Mouse (Mus musculus): Measurements from ENCODE around the gene Med12l. TPM values are rescaled to one million over a fixed set of nuclear protein-coding genes. Genes with fewer than 3 reads are reported as not detected.

Gene Med12l
- polyA plus RNA-seq, 1 experiment from 2014 or later = 0.82 TPM

DNA sequence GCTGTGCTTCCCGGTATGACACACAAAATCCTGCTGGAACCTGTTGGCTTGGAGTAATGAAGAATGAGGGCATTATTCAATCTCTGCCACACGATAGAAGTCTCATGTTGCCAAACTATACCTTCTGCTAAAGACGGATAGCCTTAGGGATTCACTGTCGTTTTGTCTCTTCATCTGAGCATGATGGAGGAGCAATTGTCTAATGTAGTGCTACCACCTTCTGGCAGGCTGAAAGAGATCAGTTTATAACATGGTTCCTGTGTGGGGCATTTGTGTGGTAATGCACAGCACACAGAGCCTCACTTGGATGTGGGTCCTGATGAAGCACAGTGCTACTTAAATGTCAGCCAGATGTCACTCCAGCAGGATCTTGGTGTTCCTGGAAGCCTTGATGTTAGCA is 163.6 kb downstream of the Med12l start:
- Histone ChIP-seq H3K4me1 (replicated peaks; ENCODE audit: insufficient read depth, low read length) (no peaks in the 10 kb centered on the region), H3K9ac (ENCODE audit: low read depth, low read length) (no peak overlapping the region), H3K4me2 (ENCODE audit: low read length) (no peak overlapping the region), H3K9me3 (replicated peaks; ENCODE audit: low read length) (no peaks in the 10 kb centered on the region), H3K4me3 (replicated peaks; ENCODE audit: low read depth, low read length) (no peak overlapping the region), H3K27me3 (ENCODE audit: insufficient read depth, low read length) (no peaks in the 10 kb centered on the region), H3K27ac (no peak overlapping the region), H3K36me3 (ENCODE audit: insufficient read depth, low read length) (no peaks in the 10 kb centered on the region)
- DNase-seq (ENCODE audit: low spot score) = no peak
- WGBS = 77% methylated on average over 4 of the region's 4 CpGs
- ATAC-seq (replicated peaks; ENCODE audit: low FRiP score, low read depth) = no peak
- peak; percentile 29; the same call in 1 of the 2 replicates for TF ChIP-seq CTCF (IDR thresholded peaks at IDR 0.05; ENCODE audit: low read depth)

DNA sequence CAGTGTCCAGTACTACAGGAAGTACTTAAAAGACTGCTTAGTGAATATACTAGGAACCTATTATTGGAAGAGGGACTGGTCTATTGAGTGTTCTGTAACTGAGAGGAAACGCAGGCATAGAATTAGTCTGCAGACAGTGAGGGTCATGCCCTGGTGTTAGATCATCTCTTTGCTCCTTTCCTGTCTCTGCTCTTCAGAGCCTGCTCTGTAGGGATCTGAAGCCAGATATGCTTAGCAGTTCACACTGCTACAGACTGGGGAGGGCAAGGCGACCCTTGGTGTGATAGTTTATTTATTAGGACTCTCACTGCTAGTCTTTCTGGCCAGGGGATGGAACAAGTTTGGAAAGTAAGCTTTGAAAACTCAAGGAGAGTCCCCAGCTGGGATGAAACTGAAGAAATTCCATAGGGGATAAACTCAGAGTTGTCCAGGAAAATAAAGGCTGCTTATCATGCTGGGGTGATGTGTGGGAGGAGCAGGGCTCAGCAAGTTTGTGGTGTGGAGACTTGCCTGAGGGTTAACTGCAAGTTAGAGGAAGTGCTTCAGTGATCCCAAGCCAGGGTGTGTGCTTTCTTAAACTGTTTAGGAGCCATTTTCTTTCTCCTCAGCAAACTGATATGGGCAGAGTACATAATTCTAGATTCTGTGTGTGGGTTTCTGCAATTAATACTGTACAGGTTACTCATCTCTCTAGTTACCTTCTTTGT is 164.4 kb downstream of the Med12l start:
- Histone ChIP-seq H3K27ac (peak overlapping the region; percentile 31), H3K4me1 (replicated peaks; ENCODE audit: insufficient read depth, low read length) (no peaks in the 10 kb centered on the region)

DNA sequence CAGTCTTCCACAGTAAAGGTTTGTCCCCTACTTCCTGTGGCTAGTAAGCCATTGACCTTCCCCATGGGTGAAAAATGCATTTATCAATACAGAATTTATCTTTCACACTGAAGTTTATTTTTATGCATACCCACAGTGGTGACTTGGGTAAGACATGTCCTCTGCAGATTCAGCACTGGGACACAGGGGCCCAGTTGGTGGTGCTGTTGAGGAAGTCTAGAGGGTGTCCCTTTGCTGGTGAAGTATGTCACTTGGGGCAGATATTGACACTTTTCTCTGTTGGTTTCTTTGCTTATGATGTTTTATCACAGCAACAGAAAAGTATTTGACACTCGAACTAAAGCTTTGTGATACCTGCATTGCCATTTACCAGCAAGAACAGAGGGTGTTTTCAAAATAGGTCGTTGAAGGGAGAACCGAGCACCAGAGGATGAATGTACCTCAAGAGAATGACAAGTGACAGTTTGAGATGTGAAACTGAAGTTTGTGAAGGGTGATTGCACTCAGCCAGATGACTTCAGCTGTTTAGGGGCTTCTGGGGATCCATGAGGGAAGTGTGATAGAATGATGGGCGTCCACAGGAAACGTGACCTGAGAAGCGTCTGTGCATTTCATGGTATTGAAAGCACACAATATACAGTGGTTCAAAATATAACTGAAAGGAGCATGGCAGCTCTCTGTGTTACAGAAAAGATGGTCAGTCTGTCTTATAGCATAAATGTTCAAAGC is 169.0 kb downstream of the Med12l start:
- H3K9me3 ChIP-seq (replicated peaks; ENCODE audit: low read length) = no peaks in the 10 kb centered on the region
- no peak overlapping the region for H3K4me2 ChIP-seq (ENCODE audit: low read length)
- no peak for DNase-seq (ENCODE audit: low spot score)
- ATAC-seq (replicated peaks; ENCODE audit: low FRiP score, low read depth) = no peak
- no peaks in the 10 kb centered on the region for H3K27me3 ChIP-seq (ENCODE audit: insufficient read depth, low read length)
- H3K27ac ChIP-seq = no peak overlapping the region
- no peaks in the 10 kb centered on the region for H3K36me3 ChIP-seq (ENCODE audit: insufficient read depth, low read length)
- H3K9ac ChIP-seq (ENCODE audit: low read depth, low read length) = no peak overlapping the region
- no peaks in the 10 kb centered on the region for H3K4me1 ChIP-seq (replicated peaks; ENCODE audit: insufficient read depth, low read length)
- 76% methylated on average over 6 of the region's 6 CpGs for WGBS
- no peak for TF ChIP-seq CTCF (IDR thresholded peaks at IDR 0.05; ENCODE audit: low read depth)
- H3K4me3 ChIP-seq (replicated peaks; ENCODE audit: low read depth, low read length) = no peak overlapping the region

More for the DNA sequence above, 164.4 kb downstream of the Med12l start:
- ATAC-seq (replicated peaks; ENCODE audit: low FRiP score, low read depth) = peak; percentile 29; the same call in 1 of the 2 replicates
- H3K4me3 ChIP-seq (replicated peaks; ENCODE audit: low read depth, low read length) = no peak overlapping the region
- 27% methylated on average over 2 of the region's 2 CpGs for WGBS
- TF ChIP-seq CTCF (IDR thresholded peaks at IDR 0.05; ENCODE audit: low read depth) = no peak
- H3K27me3 ChIP-seq (ENCODE audit: insufficient read depth, low read length) = no peaks in the 10 kb centered on the region
- H3K36me3 ChIP-seq (ENCODE audit: insufficient read depth, low read length) = no peaks in the 10 kb centered on the region
- no peak overlapping the region for H3K4me2 ChIP-seq (ENCODE audit: low read length)
- H3K9ac ChIP-seq (ENCODE audit: low read depth, low read length) = no peak overlapping the region
- peak; percentile 44 for DNase-seq (ENCODE audit: low spot score)
- H3K9me3 ChIP-seq (replicated peaks; ENCODE audit: low read length) = no peaks in the 10 kb centered on the region

DNA sequence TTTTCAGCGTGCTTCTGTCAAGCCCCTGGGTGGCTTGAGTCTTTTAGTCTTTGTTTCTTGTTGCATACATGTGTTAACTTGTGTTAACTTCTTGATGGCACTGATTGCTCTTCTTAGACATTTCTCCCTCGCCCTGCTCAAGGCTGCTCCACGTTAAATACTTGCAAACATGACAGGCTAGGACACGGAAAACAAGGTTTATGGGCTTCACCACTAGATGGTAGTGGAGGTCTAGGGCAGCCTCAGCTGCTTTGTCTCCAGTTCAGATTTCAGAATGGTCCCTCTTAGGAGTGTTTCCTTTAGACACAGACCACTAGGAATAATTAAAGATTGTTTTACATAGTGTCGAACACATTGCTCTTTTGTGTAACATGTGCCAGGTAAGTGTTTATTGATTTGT is 169.6 kb downstream of the Med12l start:
- Histone ChIP-seq H3K4me2 (ENCODE audit: low read length) (no peak overlapping the region), H3K9ac (ENCODE audit: low read depth, low read length) (no peak overlapping the region), H3K36me3 (ENCODE audit: insufficient read depth, low read length) (no peaks in the 10 kb centered on the region), H3K27me3 (ENCODE audit: insufficient read depth, low read length) (no peaks in the 10 kb centered on the region), H3K27ac (no peak overlapping the region), H3K4me1 (replicated peaks; ENCODE audit: insufficient read depth, low read length) (no peaks in the 10 kb centered on the region), H3K4me3 (replicated peaks; ENCODE audit: low read depth, low read length) (no peak overlapping the region), H3K9me3 (replicated peaks; ENCODE audit: low read length) (no peaks in the 10 kb centered on the region)
- peak; percentile 86 for DNase-seq (ENCODE audit: low spot score)
- peak; percentile 90 for TF ChIP-seq CTCF (IDR thresholded peaks at IDR 0.05; ENCODE audit: low read depth)
- ATAC-seq (replicated peaks; ENCODE audit: low FRiP score, low read depth) = no peak
- 22% methylated on average over 5 of the region's 5 CpGs for WGBS

DNA sequence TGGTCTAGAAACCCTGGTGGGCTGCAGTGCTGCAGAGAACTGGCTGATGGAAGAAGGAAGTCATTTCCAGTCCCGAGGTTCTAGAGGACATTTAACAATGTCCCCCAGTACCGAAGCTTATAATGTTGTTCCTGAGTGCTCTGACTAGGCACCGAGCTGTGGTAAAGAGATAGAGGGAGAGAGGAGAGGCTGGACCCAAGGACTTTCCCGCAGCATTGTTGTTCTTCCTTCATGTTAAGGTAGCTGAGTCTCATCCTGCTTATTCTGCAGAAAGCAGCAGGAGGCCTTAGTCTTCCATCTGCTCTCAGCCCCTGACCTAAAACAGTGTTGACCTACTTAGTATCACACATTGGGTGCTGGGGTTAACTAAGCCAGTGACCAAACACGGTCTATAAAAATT is 171.2 kb downstream of the Med12l start:
- no peak for ATAC-seq (replicated peaks; ENCODE audit: low FRiP score, low read depth)
- Histone ChIP-seq H3K36me3 (ENCODE audit: insufficient read depth, low read length) (no peaks in the 10 kb centered on the region), H3K4me1 (replicated peaks; ENCODE audit: insufficient read depth, low read length) (no peaks in the 10 kb centered on the region), H3K27me3 (ENCODE audit: insufficient read depth, low read length) (no peaks in the 10 kb centered on the region), H3K9ac (ENCODE audit: low read depth, low read length) (no peak overlapping the region), H3K27ac (no peak overlapping the region), H3K4me2 (ENCODE audit: low read length) (no peak overlapping the region), H3K9me3 (replicated peaks; ENCODE audit: low read length) (no peaks in the 10 kb centered on the region), H3K4me3 (replicated peaks; ENCODE audit: low read depth, low read length) (no peak overlapping the region)
- 77% methylated on average over 5 of the region's 5 CpGs for WGBS
- no peak for TF ChIP-seq CTCF (IDR thresholded peaks at IDR 0.05; ENCODE audit: low read depth)
- DNase-seq (ENCODE audit: low spot score) = no peak

DNA sequence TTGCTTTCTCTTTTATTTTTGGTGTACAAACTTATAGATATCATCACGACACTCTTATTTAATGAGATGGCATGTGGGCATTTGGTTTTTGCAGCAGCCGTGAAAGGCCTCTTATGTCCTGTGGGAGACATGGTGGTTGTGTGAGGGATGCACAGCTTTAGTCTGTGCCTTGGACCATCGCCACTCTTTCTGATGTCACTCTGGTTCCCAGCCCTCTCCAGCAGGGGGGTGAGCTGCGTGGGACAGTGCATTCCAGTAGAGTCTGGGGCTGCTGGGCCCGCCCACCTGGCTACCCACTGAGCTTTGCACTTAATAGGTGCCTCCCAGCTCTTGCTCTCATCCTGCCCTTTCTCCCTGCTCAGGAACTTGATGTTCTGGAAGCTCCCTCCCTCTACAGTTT is 175.5 kb downstream of the Med12l start:
- Histone ChIP-seq H3K9ac (ENCODE audit: low read depth, low read length) (no peak overlapping the region), H3K27ac (no peak overlapping the region), H3K4me2 (ENCODE audit: low read length) (no peak overlapping the region), H3K4me3 (replicated peaks; ENCODE audit: low read depth, low read length) (no peak overlapping the region), H3K4me1 (replicated peaks; ENCODE audit: insufficient read depth, low read length) (no peaks in the 10 kb centered on the region), H3K27me3 (ENCODE audit: insufficient read depth, low read length) (no peaks in the 10 kb centered on the region), H3K36me3 (ENCODE audit: insufficient read depth, low read length) (no peaks in the 10 kb centered on the region), H3K9me3 (replicated peaks; ENCODE audit: low read length) (no peaks in the 10 kb centered on the region)
- DNase-seq (ENCODE audit: low spot score) = no peak
- 0 out of 2 replicates have a peak, but pooled peaks have one; percentile 25 for ATAC-seq (replicated peaks; ENCODE audit: low FRiP score, low read depth)
- no peak for TF ChIP-seq CTCF (IDR thresholded peaks at IDR 0.05; ENCODE audit: low read depth)
- WGBS = 78% methylated on average over 5 of the region's 5 CpGs
